Mouse (Mus musculus) hindbrain, embryonic 13.5 days (tissue): ENCODE measurements around the gene Rtbdn. TPM values are rescaled to one million over a fixed set of nuclear protein-coding genes. Genes with fewer than 3 reads are reported as not detected.

Experiments
- ATAC-seq: fragments of 200-750 bp; cut with Nextera tagmentation; 2 replicates; pipeline ENCODE4 v1.8.0; 2017; ENCODE audit warnings: moderate TSS enrichment; ENCODE audit not compliant: low FRiP score
- H3K27ac ChIP-seq: fragments of 300-500 bp; sonication (generic); 2 replicates; pipeline ENCODE4 v1.5.1; 2015; ENCODE audit warnings: inconsistent platforms, mild to moderate bottlenecking, moderate library complexity
- H3K27me3 ChIP-seq: fragments of 300-500 bp; sonication (generic); 2 replicates; pipeline ENCODE4 v1.6.1; 2015; ENCODE audit warnings: mild to moderate bottlenecking, inconsistent platforms
- H3K36me3 ChIP-seq: fragments of 300-500 bp; sonication (generic); 2 replicates; pipeline ENCODE4 v1.6.1; 2015; ENCODE audit warnings: mild to moderate bottlenecking, inconsistent platforms
- H3K4me1 ChIP-seq: fragments of 300-500 bp; sonication (generic); replicated peaks from 2 replicates; pipeline ENCODE4 v1.6.1; 2015; ENCODE audit warnings: inconsistent platforms
- H3K4me2 ChIP-seq: fragments of 300-500 bp; sonication (generic); 2 replicates; pipeline ENCODE4 v1.6.1; 2015; ENCODE audit warnings: inconsistent platforms, mild to moderate bottlenecking, moderate library complexity
- H3K4me3 ChIP-seq: fragments of 300-500 bp; sonication (generic); 2 replicates; pipeline ENCODE4 v1.5.1; 2015; ENCODE audit warnings: mild to moderate bottlenecking, inconsistent platforms
- H3K9ac ChIP-seq: fragments of 300-500 bp; sonication (generic); 2 replicates; pipeline ENCODE4 v1.6.1; 2015; ENCODE audit warnings: mild to moderate bottlenecking, inconsistent platforms
- H3K9me3 ChIP-seq: fragments of 300-500 bp; sonication (generic); 2 replicates; pipeline ENCODE4 v1.6.1; 2016; ENCODE audit warnings: inconsistent platforms
- WGBS: fragments of 180-500 bp; shearing (Covaris S2); methylation state at CpG from one replicate; pipeline ENCODE4 v1.1.7; 2015; 5-methylcytosine and 5-hydroxymethylcytosine counted together
- polyA plus RNA-seq: library from polyadenylated mRNA; unstranded; fragments of >200 nt; fragmentation: Nextera tagmentation; extraction: Ambion mirVana; gene quantifications from 2 replicates; pipeline ENCODE4 v1.2.1, GENCODE M21; 2015

Rtbdn gene
- polyA plus RNA-seq, 1 experiment from 2014 or later = 2.4 TPM

DNA sequence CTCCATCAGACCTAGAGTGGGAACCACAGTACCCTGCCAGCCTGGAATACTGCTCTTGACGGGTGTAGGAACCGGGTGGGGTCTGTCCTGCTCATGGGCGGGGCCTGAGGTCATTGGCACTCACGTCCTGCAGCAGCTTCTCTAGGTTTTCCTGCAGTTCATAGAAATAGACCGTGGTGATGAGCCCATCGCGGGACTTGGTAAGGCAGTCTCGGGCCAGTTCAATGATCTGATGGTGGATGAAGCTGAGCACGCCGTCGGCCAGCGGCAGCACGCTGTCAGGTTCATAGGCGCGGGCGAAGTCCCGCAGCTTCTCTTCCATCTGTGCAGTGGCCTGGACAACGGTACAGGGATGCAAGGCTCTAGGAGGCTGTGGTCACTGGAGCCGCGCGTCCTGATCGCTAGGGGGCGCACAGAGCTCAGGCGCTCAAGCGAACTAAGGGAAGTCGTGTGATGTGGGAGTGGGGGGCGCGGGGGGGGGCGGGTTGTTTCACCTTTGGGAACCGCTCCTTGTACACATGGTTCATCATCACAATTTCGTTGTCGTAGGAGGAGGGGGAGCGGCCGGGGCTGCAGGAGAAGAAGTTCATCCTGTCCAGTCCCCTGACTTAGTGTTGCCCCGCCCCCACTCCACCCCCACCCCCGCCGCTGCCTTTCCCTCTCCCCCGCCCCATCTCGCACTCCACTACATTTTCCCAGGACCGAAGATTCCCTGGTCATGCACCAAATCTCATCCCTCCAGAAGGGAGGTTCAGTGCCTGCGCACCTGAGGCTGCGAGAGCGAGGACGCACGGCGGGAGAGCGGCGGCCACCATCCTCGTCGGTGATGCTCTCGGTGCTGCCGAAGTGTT, 18.1 kb upstream of the Rtbdn start:
- peak; percentile 75 for ATAC-seq
- WGBS = 2% methylated on average over 45 of the region's 52 CpGs
- H3K27me3 ChIP-seq = peaks cover 36% of the 10 kb centered on the region

DNA sequence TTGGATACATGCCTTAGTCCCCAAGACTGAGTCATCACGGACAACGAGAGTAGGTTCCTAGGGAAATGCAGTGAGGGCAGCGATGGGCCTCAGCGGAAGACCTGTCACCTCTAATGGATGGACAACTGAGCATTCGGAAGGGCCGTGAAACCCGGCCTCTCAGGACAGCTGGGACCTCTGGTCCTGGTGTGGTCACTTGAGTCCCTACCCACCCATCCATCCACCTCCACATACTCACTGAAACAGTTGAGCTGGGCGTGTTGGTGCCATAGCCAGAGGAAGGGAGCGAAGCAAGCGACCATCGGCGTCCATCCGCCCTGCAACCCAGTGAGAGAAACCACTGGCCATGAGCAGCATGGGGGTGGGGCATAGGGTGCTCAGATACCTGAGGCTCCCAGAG, 16.2 kb upstream of the Rtbdn start:
- Histone ChIP-seq H3K4me2 (no peak overlapping the region), H3K9ac (0 out of 2 replicates have a peak overlapping the region, but pooled peaks have one; percentile 19), H3K4me3 (no peak overlapping the region), H3K27ac (no peak overlapping the region), H3K36me3 (peaks cover 58% of the 10 kb centered on the region), H3K4me1 (peaks cover 27% of the 10 kb centered on the region), H3K27me3 (peaks cover 37% of the 10 kb centered on the region), H3K9me3 (no peaks in the 10 kb centered on the region)
- 85% methylated on average over 13 of the region's 13 CpGs for WGBS
- ATAC-seq = no peak

More for the DNA sequence above, 18.1 kb upstream of the Rtbdn start:
- Histone ChIP-seq H3K4me1 (peaks cover 8% of the 10 kb centered on the region), H3K4me3 (peak overlapping the region; percentile 27), H3K9ac (peak overlapping the region; percentile 58), H3K36me3 (peaks cover 75% of the 10 kb centered on the region), H3K27ac (no peak overlapping the region), H3K9me3 (no peaks in the 10 kb centered on the region), H3K4me2 (peak overlapping the region; percentile 50)

DNA sequence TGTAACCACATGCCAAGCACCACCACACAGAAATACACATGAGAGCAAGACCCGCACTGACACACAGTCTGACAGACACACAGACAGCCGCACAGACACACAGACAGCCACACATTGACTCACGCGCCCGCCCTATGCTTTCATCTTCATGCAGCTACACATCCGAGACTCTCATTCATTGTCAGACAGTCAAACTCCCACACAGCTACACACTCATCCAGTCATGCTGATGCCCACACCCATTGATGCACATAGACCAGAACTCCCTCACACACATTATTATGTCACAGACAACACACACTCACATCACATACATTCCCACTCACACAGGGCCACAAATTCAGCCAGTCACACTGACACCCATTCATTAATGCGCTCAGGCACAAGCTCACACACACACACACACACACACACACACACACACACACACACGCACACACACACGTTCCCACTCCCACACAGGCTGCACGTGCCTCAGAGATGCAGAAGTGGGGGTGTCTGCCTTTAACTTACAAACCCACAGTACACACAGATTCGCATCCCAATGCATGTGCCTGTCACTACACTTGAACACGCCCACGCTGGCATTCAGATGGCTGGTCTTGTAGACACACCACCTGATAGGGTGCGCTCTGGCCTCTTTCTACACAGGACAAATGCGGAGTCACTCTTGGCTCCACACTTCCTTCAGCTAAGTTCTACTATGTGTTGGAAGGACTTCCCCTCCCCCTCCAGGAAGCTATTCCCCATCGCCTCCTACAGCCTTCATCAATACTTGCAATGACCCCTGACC, 12.8 kb upstream of the Rtbdn start:
- H3K9me3 ChIP-seq = no peaks in the 10 kb centered on the region
- peak overlapping the region; percentile 40; the same call in 1 of the 2 replicates for H3K27ac ChIP-seq
- peak overlapping the region; percentile 87 for H3K4me2 ChIP-seq
- ATAC-seq = no peak
- H3K4me1 ChIP-seq = peaks cover 44% of the 10 kb centered on the region
- H3K4me3 ChIP-seq = peak overlapping the region; percentile 85
- H3K36me3 ChIP-seq = peaks cover 33% of the 10 kb centered on the region
- peaks cover 37% of the 10 kb centered on the region for H3K27me3 ChIP-seq
- peak overlapping the region; percentile 98; the same call in 1 of the 2 replicates for H3K9ac ChIP-seq
- 83% methylated on average over 16 of the region's 16 CpGs for WGBS

DNA sequence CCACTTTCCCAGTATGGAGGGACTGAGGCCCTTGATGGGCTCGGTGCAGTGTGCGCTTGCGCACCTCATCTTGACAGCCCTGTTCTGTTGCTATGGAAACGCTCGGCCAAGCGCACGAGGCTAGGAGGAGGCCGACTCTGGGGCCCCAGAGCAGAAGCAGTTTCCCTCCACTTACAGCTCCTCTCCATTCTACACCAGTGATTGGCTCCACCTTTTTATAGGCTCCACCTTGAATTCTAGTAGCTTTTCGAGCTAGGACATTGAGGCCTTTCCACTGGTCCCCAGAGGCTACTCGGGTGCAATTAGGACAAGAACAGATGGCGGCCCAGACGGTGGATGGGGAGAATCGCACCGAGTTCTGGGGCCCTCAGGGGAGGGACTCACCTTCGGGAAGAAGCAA, 11.9 kb upstream of the Rtbdn start:
- H3K4me3 ChIP-seq = peak overlapping the region; percentile 85
- peaks cover 28% of the 10 kb centered on the region for H3K36me3 ChIP-seq
- H3K27ac ChIP-seq = peak overlapping the region; percentile 98
- peak overlapping the region; percentile 87 for H3K4me2 ChIP-seq
- H3K4me1 ChIP-seq = peaks cover 37% of the 10 kb centered on the region
- H3K9me3 ChIP-seq = no peaks in the 10 kb centered on the region
- peak overlapping the region; percentile 98 for H3K9ac ChIP-seq
- ATAC-seq = peak; percentile 67
- WGBS = 1% methylated on average over 15 of the region's 15 CpGs
- H3K27me3 ChIP-seq = peaks cover 35% of the 10 kb centered on the region

DNA sequence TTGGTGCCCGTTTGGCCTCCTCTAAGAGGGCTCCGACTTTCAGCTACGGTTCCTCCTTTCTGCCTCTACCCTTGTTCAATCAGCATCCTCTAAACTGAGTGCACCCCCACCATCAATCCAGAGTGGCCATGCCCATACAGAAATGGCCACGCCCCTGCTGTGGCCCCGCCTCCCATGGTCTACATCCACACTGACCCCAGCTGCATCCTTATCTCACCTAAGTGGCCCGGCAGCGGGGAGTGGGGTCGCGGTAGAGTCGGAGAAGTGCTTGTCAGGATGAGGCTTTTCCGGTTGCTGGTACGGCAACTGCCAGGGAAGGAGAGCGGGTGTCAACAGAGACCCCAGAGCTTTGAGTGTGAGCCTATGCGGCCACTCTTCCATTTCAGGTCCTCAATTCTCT, 11.3 kb upstream of the Rtbdn start:
- peak overlapping the region; percentile 85 for H3K4me3 ChIP-seq
- peaks cover 29% of the 10 kb centered on the region for H3K27me3 ChIP-seq
- WGBS = 5% methylated on average over 14 of the region's 14 CpGs
- H3K9ac ChIP-seq = peak overlapping the region; percentile 98
- H3K27ac ChIP-seq = peak overlapping the region; percentile 98
- H3K4me1 ChIP-seq = peaks cover 37% of the 10 kb centered on the region
- no peaks in the 10 kb centered on the region for H3K9me3 ChIP-seq
- ATAC-seq = peak; percentile 10; the same call in 1 of the 2 replicates
- peaks cover 21% of the 10 kb centered on the region for H3K36me3 ChIP-seq
- H3K4me2 ChIP-seq = peak overlapping the region; percentile 87

DNA sequence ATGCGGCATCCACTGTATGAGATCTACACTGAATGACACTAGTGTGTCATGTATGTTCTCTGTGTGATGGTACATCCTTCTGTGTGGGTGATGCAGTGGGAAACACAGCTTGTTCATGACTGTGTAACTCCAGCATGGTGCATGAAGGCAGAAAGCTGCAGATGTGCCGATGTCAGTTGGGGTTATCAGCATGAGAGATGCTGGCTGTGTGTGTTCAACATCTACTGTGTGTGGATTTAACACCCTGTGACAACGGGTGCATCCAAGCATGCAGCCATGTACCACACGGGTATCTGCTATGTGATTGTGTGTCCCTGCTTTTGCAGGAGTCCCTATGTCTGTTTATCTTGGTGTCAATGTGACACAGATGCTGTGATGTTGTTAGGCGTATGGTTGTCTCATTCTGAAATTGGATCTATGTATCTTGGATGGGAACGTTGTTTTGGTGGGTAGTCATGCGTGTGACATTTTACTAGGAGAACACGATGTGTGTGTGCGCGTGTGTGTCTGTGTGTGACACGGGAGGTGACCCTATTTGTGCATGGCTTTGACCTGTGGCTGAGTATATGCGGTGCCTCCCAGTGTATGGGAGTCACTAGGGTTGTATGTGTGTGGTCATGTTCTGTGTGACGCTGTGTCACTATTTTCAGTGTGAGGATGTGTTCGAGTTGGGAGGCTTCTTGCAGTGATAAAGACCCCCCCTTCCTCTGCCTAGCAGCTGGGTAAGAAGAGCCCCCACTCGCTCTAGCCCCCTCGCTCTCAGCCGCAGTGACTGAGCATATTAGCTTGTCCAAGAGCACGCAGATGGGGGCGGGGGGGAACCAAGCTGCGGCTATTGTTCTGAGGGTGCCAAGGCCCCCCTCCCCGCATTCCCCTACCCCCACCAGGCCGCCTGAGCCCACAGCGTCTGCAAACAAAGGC, 10.5 kb upstream of the Rtbdn start:
- Histone ChIP-seq H3K9ac (peak overlapping the region; percentile 98), H3K36me3 (peaks cover 16% of the 10 kb centered on the region), H3K27ac (peak overlapping the region; percentile 98), H3K4me1 (peaks cover 37% of the 10 kb centered on the region), H3K4me3 (peak overlapping the region; percentile 85), H3K9me3 (no peaks in the 10 kb centered on the region), H3K27me3 (peaks cover 30% of the 10 kb centered on the region), H3K4me2 (peak overlapping the region; percentile 87)
- 13% methylated on average over 20 of the region's 23 CpGs for WGBS
- peak; percentile 56 for ATAC-seq

DNA sequence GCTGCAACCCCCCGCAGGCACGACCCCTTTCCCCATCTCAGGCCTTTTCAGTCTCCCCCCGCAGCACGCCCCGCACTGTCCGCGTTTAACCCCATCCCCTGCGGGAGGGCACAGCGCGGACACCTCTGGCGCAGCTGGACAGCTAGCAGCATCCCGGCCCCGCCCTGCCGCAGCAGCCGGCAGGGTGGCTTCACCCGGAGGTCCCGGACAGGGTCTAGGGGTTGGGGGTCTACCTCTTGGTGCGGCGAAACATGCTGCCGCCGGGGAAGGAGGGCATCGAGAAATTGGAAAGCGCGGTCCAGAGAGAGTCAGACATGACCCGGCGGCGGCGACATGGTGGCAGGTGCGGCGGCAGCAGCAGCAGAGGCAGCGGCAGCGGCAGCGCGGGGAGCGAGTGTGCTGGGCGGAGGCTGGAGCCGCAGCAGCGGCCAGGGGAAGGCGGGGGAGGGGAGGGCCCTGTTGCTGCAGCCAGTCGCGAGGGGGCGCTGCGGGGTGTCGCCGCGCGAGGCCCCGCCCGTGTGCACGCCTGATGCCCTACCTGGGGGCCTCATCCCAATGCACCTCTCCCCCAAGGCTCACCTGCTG, 9.7 kb upstream of the Rtbdn start, which contains the start of gene Mast1:
Gene Mast1, minus strand, starts transcription at position 398 of the 585 bp plus-strand sequence.
- peak; percentile 53 for ATAC-seq
- H3K27ac ChIP-seq = peak within 1 kb of the TSS; percentile 98
- 0% methylated on average over 45 of the region's 50 CpGs for WGBS
- peak within 1 kb of the TSS; percentile 85 for H3K4me3 ChIP-seq
- H3K36me3 ChIP-seq = peaks cover 9% of the 10 kb centered on the region
- H3K9me3 ChIP-seq = no peaks in the 10 kb centered on the region
- H3K27me3 ChIP-seq = peaks cover 22% of the 10 kb centered on the region
- peak within 1 kb of the TSS; percentile 98 for H3K9ac ChIP-seq
- peak within 1 kb of the TSS; percentile 87 for H3K4me2 ChIP-seq
- peaks cover 37% of the 10 kb centered on the region for H3K4me1 ChIP-seq

DNA sequence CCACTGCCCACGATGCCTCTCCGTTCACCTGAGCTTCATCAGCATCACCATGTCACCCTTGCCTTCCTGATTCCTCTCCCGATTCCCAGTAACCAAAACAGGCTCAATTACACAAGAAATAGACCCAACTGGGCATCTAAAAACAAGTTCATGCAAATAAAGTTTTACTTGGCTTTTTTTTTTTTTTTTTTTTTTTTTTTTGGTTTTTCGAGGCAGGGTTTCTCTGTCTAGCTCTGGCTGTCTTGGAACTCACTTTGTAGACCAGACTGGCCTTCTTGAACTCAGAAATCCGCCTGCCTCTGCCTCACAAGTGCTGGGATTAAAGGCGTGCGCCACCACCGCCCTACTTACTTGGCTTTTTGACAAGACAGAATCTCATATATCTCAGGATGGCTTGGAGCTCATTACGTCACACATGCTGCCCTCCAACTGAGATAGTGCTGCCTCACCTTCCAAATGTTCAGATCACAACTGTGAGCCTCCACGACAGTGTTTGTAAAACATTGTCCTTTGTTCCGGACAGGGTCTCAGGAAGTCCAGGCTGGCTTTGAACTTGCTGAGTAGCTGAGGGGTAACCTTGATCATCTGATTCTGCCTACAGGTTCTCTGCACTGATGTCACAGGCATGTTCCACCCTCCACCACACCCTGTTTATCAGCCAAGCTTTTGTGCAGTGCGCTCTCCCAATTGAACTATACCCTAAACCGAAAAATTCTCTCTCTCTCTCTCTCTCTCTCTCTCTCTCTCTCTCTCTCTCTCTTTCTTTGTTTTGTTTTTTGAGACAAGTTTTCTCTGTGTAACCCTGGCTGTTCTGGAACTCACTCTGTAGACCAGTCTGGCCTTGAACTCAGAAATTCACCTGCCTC, 8.9 kb upstream of the Rtbdn start:
- no peak for ATAC-seq
- H3K36me3 ChIP-seq = peaks cover under 1% of the 10 kb centered on the region
- H3K9ac ChIP-seq = peak overlapping the region; percentile 98
- H3K9me3 ChIP-seq = no peaks in the 10 kb centered on the region
- H3K4me2 ChIP-seq = peak overlapping the region; percentile 87
- peak overlapping the region; percentile 98 for H3K27ac ChIP-seq
- peaks cover 18% of the 10 kb centered on the region for H3K27me3 ChIP-seq
- WGBS = 66% methylated on average over 12 of the region's 13 CpGs
- peaks cover 37% of the 10 kb centered on the region for H3K4me1 ChIP-seq
- H3K4me3 ChIP-seq = peak overlapping the region; percentile 85

DNA sequence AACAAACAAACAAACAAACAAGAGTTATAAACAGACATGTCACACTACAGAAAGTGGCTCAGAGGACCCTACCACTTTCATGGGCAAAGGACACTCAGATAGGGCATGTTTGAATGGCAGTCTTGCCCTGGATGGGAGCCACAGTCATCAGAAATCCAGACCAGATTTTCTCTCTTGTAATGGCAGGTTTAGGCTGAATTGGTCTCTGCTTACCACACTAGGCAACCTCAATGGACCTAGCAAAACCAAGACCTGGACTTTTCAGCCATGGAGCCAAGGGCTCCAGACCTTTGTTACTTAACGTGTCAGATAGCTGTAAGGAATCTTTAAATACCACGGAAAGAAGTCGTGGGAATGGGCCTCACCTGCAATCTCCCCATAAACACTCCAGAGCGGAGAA, 3.1 kb upstream of the Rtbdn start:
- Histone ChIP-seq H3K36me3 (no peaks in the 10 kb centered on the region), H3K9me3 (no peaks in the 10 kb centered on the region), H3K4me2 (peak overlapping the region; percentile 80; the same call in 1 of the 2 replicates), H3K4me3 (0 out of 2 replicates have a peak overlapping the region, but pooled peaks have one; percentile 63), H3K9ac (no peak overlapping the region), H3K4me1 (peaks cover 35% of the 10 kb centered on the region), H3K27ac (no peak overlapping the region), H3K27me3 (peaks cover 62% of the 10 kb centered on the region)
- no peak for ATAC-seq
- 26% methylated on average over 4 of the region's 4 CpGs for WGBS

DNA sequence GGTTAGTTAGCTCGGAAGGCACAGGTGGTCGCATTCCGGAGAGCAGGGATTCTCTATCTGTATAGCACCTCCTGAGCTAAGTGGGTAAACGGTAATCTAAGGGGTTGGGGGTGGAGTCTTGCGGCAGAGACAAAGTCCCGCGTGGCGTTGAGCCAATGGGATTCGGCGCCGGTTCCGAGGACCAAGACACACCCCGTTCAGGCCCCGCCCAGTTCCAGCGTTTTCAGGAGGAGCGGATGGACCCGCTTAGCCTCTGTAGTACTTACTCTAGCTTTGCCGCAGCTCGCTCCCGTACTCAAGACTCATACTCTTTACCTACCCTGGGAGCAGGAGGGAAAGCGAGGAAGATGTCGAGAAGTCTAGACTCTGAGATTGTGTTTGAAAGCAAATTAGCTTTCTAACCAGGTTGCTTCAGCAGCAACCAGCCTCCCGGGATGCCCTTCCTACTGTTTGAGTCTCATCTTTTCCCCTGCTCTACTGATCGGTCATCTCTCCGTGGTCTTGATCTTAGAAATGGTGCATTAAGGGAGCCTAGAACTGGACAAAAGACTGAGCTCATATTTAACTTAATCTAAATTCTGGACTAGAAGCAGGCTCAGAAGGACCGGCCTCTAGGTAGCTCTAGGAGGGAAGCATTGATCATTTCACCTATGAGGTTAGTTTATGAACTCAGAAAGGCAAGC, 2.2 kb upstream of the Rtbdn start:
- no peak overlapping the region for H3K9ac ChIP-seq
- peak overlapping the region; percentile 80 for H3K4me2 ChIP-seq
- H3K36me3 ChIP-seq = no peaks in the 10 kb centered on the region
- peak; percentile 31; the same call in 1 of the 2 replicates for ATAC-seq
- H3K4me3 ChIP-seq = peak overlapping the region; percentile 63
- peaks cover 66% of the 10 kb centered on the region for H3K27me3 ChIP-seq
- peaks cover 35% of the 10 kb centered on the region for H3K4me1 ChIP-seq
- WGBS = 2% methylated on average over 26 of the region's 26 CpGs
- no peak overlapping the region for H3K27ac ChIP-seq
- H3K9me3 ChIP-seq = no peaks in the 10 kb centered on the region
